Mouse (Mus musculus): ENCODE measurements around the gene Frem2.

The Frem2 gene

GRCm38 (mm10) chr3:53465330-53465729, 191.8 kb downstream of the Frem2 start:
- DNase-seq: no peak

GRCm38 (mm10) chr3:53464146-53464698, 192.9 kb downstream of the Frem2 start:
- no peak for DNase-seq

Data from retina, postnatal 1 day (tissue).